Mouse (Mus musculus) CH12F3 (cell line): ENCODE measurements around the gene Adgrg6.

ENCODE experiments used
- in situ Hi-C: fragments of 300-500 bp; cut with MboI; formaldehyde crosslinking; loops from 2 replicates; pipeline ENCODE4 v1.14.3; 2020; ENCODE audit warnings: low sequenced_read_pairs

The Adgrg6 gene

DNA sequence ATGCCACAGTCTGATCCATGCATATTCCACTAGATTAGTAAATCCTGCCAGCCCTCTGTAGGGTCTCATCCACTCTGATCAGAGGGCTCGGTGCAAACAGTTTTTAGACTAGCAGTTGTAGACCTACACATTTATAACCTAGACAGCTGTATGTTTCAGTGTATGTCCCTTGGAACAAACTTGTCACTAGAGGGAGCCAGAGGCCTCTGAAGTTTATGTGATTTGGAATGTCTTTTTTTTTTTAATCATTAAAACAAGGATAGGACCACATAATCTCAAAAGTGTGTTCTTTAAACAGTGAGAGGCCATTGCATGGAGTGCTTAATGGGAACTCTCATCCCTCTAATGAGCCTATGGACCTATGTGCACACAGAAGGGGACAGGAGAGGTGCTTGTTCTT, 141.4 kb downstream of the Adgrg6 start:
- in situ Hi-C loops: no loop called here

DNA sequence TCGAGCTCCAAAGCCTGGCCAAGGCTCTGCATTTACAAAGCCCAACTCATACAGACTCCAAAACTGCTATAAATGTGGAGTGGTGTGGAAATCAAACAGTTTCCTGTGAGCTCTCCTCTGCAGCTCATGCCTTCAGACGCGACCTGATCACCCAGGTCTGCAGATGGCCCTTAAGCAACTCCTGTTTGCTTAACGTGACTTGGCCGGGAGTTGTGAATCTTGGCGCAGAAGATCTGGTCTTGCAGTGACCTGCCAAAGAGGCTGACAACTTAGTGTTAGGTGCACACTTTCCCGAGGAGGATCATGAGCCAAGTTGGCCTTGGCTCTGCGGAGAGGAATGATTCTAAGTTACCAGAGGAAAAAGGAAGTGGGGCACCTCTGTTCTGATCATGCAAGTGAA, 143.7 kb downstream of the Adgrg6 start:
- in situ Hi-C loops: no loop called here

DNA sequence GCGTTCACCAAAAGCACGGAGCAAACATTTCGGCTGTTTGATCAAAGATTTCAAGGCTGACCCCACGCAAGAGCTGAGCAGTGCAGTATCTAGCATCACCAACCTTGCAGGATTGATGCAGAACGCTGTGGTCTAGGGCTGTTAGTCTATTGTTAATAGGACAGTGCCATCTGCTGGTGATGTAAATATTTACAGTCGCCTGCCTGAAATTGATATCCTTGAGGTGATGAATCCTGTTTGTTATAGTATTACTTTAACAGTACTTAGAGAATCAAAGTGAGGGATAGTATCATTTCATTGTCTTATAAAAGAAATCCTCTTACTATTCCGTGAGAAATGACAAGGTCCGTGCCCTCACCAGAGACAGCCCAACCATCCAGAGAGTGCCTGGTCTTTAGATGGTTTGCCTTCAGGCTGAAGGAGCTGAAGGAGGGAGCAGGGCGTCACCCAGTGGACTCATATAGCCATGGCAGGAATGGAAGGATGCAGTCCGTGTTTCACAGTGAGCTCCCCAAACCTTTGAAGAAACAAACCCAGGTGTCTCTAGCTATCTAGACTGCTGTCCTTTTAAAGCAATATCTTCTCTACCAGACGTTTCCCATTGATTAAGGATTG, 154.3 kb downstream of the Adgrg6 start:
- in situ Hi-C loops: no loop called here

DNA sequence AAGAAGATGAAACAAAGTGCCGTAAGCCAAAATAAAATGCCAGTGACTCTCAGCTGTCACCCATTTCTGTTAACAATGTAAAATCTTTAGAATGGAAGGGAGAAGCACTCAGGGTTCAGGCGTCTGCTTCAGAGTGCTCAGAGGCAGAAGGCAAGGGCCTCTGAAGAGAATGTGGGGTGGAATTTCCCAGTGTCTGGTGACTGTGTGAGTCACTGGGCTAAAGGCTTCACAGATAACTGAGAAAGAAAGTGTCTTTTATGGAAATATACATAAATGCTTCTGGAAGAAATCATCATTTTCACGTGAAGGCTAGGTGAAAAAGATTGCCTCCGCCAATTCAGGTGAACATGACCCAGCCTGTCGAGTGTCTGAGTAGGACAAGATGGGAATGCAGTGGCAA, 159.9 kb downstream of the Adgrg6 start:
- in situ Hi-C loops: no loop called here

DNA sequence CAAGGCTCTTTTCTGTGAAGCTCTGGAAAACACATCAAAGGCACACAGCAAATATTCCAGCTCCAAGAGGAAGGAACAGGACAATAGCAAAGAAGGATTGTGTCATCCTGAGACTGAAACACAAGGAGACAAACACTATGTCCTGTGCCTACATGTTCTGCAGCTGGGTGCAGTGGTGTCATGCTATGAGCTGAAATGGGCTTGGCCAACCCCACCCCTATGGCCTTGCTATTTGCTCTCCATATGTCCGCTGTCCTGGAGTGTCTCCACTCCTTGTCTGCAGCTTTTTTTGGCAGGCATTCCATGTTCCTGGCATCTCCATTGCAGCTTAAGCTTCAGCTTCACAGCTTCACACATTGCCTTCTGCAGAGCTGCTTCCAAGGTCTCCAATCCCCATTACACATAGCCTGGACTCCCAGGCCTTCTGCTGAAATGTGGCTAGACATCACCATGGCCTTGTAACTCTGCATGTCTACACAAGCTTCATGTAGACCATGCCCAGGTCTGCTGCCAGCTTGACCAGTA, 180.3 kb downstream of the Adgrg6 start:
- in situ Hi-C loops: no loop called here

DNA sequence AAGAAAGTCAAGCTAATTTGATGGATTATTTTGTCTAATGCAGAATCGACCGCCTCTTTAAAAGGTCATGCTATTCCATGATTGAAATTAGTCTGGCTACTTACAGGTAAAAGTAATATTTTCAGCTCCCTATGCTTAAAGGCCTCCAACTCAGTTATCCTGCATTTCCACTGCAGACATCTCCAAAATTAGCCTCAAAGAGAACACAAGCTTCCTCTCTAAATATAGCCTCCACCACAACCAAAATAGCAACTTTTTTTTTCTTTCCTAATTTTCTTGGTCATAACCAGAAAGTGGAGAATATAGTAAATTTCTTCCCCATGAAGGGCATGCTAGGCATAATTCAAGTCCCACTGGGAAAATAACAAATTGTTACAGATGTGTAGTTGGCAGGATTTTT, 182.2 kb downstream of the Adgrg6 start:
- in situ Hi-C loops: no loop called here

DNA sequence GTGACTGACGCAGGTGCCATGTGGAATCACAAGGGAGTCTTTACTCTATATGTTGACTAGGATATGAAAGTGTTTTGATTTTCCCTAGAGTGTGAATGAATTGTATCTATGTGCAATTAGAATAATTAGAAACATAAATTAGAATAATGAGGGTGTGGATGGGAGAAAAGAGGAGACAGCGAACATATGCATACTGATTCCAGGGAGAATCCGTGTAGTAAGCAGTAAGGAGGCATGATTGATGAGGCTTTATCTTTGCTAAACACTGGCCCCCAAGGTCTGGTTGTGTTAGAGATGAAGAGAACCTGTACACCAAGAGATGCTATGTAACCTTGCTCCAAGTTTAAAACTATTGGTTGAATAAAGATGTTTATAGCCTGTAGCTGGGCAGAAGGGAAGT, 187.2 kb downstream of the Adgrg6 start:
- in situ Hi-C loops: no loop called here
